Mouse (Mus musculus): Measurements from ENCODE around the gene Slco2a1. TPM values are rescaled to one million over a fixed set of nuclear protein-coding genes. Genes with fewer than 3 reads are reported as not detected.

The Slco2a1 gene
- polyA plus RNA-seq, 1 experiment from 2014 or later = 2.4 TPM

GRCm38 (mm10) chr9:103072926-103073515 lies 84.5 kb downstream of the Slco2a1 start:
- WGBS = 75% methylated on average over 11 of the region's 11 CpGs
- ATAC-seq (replicated peaks; ENCODE audit: low FRiP score) = no peak
- no peaks in the 10 kb centered on the region for H3K9me3 ChIP-seq (ENCODE audit: control insufficient read depth, low read length)

GRCm38 (mm10) chr9:103076836-103077531 lies 88.5 kb downstream of the Slco2a1 start:
- Histone ChIP-seq H3K9me3 (ENCODE audit: control insufficient read depth, low read length) (no peaks in the 10 kb centered on the region), H3K4me3 (ENCODE audit: low read depth, low read length) (no peak overlapping the region), H3K4me1 (replicated peaks; ENCODE audit: control insufficient read depth, insufficient read depth, low read length) (no peaks in the 10 kb centered on the region), H3K27me3 (replicated peaks; ENCODE audit: control insufficient read depth, insufficient read depth, low read length) (0 out of 2 replicates have a peak, but pooled peaks cover 2% of the 10 kb centered on the region), H3K27ac (ENCODE audit: low read depth, low read length) (no peak overlapping the region), H3K36me3 (ENCODE audit: control insufficient read depth, insufficient read depth, low read length) (no peaks in the 10 kb centered on the region), H3K9ac (ENCODE audit: low read depth, low read length) (no peak overlapping the region), H3K4me2 (no peak overlapping the region)
- ATAC-seq (replicated peaks; ENCODE audit: low FRiP score) = no peak
- no peak for DNase-seq (ENCODE audit: low spot score)
- 78% methylated on average over 21 of the region's 21 CpGs for WGBS

More at GRCm38 (mm10) chr9:103072926-103073515, 84.5 kb downstream of the Slco2a1 start:
- H3K27ac ChIP-seq (ENCODE audit: low read depth, low read length) = no peak overlapping the region
- DNase-seq (ENCODE audit: low spot score) = no peak
- H3K27me3 ChIP-seq (replicated peaks; ENCODE audit: control insufficient read depth, insufficient read depth, low read length) = no peaks in the 10 kb centered on the region
- H3K4me1 ChIP-seq (replicated peaks; ENCODE audit: control insufficient read depth, insufficient read depth, low read length) = no peaks in the 10 kb centered on the region
- H3K9ac ChIP-seq (ENCODE audit: low read depth, low read length) = no peak overlapping the region
- no peaks in the 10 kb centered on the region for H3K36me3 ChIP-seq (ENCODE audit: control insufficient read depth, insufficient read depth, low read length)
- H3K4me3 ChIP-seq (ENCODE audit: low read depth, low read length) = no peak overlapping the region
- H3K4me2 ChIP-seq = no peak overlapping the region

GRCm38 (mm10) chr9:103078194-103078691 lies 89.7 kb downstream of the Slco2a1 start:
- Histone ChIP-seq H3K9ac (ENCODE audit: low read depth, low read length) (no peak overlapping the region), H3K27me3 (replicated peaks; ENCODE audit: control insufficient read depth, insufficient read depth, low read length) (0 out of 2 replicates have a peak, but pooled peaks cover 2% of the 10 kb centered on the region), H3K4me1 (replicated peaks; ENCODE audit: control insufficient read depth, insufficient read depth, low read length) (no peaks in the 10 kb centered on the region), H3K4me2 (no peak overlapping the region), H3K36me3 (ENCODE audit: control insufficient read depth, insufficient read depth, low read length) (no peaks in the 10 kb centered on the region), H3K27ac (ENCODE audit: low read depth, low read length) (no peak overlapping the region), H3K9me3 (ENCODE audit: control insufficient read depth, low read length) (no peaks in the 10 kb centered on the region), H3K4me3 (ENCODE audit: low read depth, low read length) (no peak overlapping the region)
- ATAC-seq (replicated peaks; ENCODE audit: low FRiP score) = no peak
- 65% methylated on average over 6 of the region's 6 CpGs for WGBS
- DNase-seq (ENCODE audit: low spot score) = no peak

DNA sequence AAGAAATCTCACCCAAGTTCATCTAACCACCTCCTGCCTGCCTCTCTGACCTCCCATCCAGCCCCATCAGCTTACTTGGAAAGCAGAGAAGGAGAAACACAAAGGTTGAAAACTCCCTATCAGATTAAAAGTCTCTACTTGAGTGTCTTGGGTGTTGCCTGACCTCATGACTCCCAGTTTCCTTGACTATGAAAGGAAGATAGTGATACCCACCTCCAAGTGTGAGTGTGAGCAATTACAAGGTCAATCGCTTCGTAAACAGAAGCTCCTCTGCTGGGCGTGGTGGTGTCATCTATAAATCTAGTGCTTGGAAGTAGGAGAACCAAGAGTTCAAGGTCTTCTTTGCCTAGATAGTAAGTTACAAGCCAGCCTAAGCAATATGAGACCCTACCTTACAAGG lies 91.7 kb downstream of the Slco2a1 start:
- Histone ChIP-seq H3K36me3 (ENCODE audit: control insufficient read depth, insufficient read depth, low read length) (no peaks in the 10 kb centered on the region), H3K27ac (ENCODE audit: low read depth, low read length) (no peak overlapping the region), H3K4me2 (no peak overlapping the region), H3K4me3 (ENCODE audit: low read depth, low read length) (no peak overlapping the region), H3K27me3 (replicated peaks; ENCODE audit: control insufficient read depth, insufficient read depth, low read length) (0 out of 2 replicates have a peak, but pooled peaks cover 2% of the 10 kb centered on the region), H3K9ac (ENCODE audit: low read depth, low read length) (no peak overlapping the region), H3K9me3 (ENCODE audit: control insufficient read depth, low read length) (no peaks in the 10 kb centered on the region), H3K4me1 (replicated peaks; ENCODE audit: control insufficient read depth, insufficient read depth, low read length) (no peaks in the 10 kb centered on the region)
- DNase-seq (ENCODE audit: low spot score) (no peak), ATAC-seq (replicated peaks; ENCODE audit: low FRiP score) (no peak)
- WGBS = 91% methylated on average over 3 of the region's 3 CpGs

DNA sequence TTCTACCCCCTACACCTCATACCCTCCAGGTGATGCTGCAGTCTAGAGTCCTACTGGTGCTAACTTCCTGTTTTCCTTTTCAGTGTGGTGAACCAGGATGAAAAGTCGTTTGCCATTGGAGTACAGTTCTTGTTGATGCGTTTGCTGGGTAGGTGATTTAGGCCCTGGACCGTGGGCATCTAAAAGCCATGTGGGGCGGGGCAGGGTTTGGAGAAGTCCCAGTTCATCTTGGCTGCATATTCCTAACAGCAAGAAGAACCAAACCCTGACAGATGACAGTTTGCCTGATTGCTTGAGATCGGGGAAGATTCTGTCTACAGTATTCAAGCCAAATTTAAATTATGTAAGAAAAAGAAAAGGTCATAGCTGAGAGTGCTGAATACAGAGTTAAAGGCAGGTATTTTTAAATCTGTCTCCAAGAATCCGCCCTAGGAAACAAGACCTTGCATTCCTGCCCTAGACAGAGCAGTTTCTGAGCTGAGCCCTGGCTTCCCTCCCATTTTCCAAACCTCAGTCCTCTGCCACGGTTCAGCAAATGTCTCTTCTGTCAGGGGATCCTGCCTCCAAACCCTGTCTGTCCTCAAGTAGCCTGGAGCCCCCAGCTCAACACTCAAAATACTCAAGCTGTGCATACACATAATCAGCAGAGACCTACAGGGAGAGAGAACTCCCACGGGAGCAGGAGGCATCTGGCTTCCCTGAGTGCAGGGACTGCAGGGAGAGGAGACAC lies 93.9 kb downstream of the Slco2a1 start:
- H3K4me2 ChIP-seq = no peak overlapping the region
- H3K9me3 ChIP-seq (ENCODE audit: control insufficient read depth, low read length) = no peaks in the 10 kb centered on the region
- ATAC-seq (replicated peaks; ENCODE audit: low FRiP score) (no peak), DNase-seq (ENCODE audit: low spot score) (no peak)
- 66% methylated on average over 8 of the region's 8 CpGs for WGBS
- no peaks in the 10 kb centered on the region for H3K36me3 ChIP-seq (ENCODE audit: control insufficient read depth, insufficient read depth, low read length)
- H3K9ac ChIP-seq (ENCODE audit: low read depth, low read length) = no peak overlapping the region
- H3K27ac ChIP-seq (ENCODE audit: low read depth, low read length) = no peak overlapping the region
- 0 out of 2 replicates have a peak, but pooled peaks cover 2% of the 10 kb centered on the region for H3K27me3 ChIP-seq (replicated peaks; ENCODE audit: control insufficient read depth, insufficient read depth, low read length)
- no peaks in the 10 kb centered on the region for H3K4me1 ChIP-seq (replicated peaks; ENCODE audit: control insufficient read depth, insufficient read depth, low read length)
- H3K4me3 ChIP-seq (ENCODE audit: low read depth, low read length) = no peak overlapping the region

DNA sequence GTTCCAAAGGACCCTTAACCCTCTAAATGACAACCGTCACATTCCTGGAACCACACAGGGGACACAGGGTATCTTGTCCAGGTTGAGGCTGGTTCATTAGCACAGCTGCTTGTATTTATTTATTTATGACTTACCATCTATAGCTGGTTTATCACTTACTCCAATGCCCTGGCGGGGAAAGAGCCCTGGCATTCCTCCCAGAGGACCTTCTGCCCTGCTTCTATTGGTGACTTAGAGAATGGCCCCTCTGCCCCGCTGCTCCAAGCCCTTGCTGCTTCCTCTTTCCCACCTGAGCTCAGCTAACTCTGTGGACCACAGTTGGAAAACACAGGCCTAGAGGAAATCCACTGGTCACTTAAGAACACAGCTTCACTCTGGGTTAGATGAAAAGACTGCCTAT lies 94.9 kb downstream of the Slco2a1 start:
- Histone ChIP-seq H3K9ac (ENCODE audit: low read depth, low read length) (no peak overlapping the region), H3K9me3 (ENCODE audit: control insufficient read depth, low read length) (no peaks in the 10 kb centered on the region), H3K27me3 (replicated peaks; ENCODE audit: control insufficient read depth, insufficient read depth, low read length) (0 out of 2 replicates have a peak, but pooled peaks cover 2% of the 10 kb centered on the region), H3K36me3 (ENCODE audit: control insufficient read depth, insufficient read depth, low read length) (no peaks in the 10 kb centered on the region), H3K4me3 (ENCODE audit: low read depth, low read length) (no peak overlapping the region), H3K4me1 (replicated peaks; ENCODE audit: control insufficient read depth, insufficient read depth, low read length) (no peaks in the 10 kb centered on the region), H3K27ac (ENCODE audit: low read depth, low read length) (no peak overlapping the region), H3K4me2 (no peak overlapping the region)
- ATAC-seq (replicated peaks; ENCODE audit: low FRiP score) (no peak), DNase-seq (ENCODE audit: low spot score) (no peak)
- 64% methylated on average over 3 of the region's 3 CpGs for WGBS

DNA sequence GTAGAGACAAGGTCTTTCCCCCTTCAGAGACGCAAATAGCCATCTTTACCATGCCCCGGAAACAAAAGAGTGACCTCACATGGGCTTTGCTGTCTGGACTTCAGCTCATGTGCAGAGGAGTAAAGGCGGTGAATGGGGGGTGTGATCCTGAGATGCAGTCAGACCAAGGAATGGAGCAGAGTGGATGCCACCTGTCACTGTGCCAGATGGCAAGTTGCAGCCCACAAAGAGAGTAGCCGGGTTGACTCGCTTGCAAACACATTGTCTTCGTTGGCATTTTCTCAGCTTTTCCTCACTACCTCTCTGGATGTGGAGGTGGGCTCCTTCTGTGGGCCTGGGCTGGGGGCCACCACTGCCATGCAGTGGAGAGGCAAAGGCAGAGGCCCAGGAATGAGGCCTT lies 98.2 kb downstream of the Slco2a1 start:
- WGBS = 97% methylated on average over 6 of the region's 6 CpGs
- Histone ChIP-seq H3K4me2 (no peak overlapping the region), H3K27ac (ENCODE audit: low read depth, low read length) (no peak overlapping the region), H3K9ac (ENCODE audit: low read depth, low read length) (no peak overlapping the region), H3K27me3 (replicated peaks; ENCODE audit: control insufficient read depth, insufficient read depth, low read length) (no peaks in the 10 kb centered on the region), H3K4me3 (ENCODE audit: low read depth, low read length) (no peak overlapping the region), H3K9me3 (ENCODE audit: control insufficient read depth, low read length) (no peaks in the 10 kb centered on the region), H3K4me1 (replicated peaks; ENCODE audit: control insufficient read depth, insufficient read depth, low read length) (peaks cover 10% of the 10 kb centered on the region), H3K36me3 (ENCODE audit: control insufficient read depth, insufficient read depth, low read length) (no peaks in the 10 kb centered on the region)
- DNase-seq (ENCODE audit: low spot score) = no peak
- ATAC-seq (replicated peaks; ENCODE audit: low FRiP score) = no peak

DNA sequence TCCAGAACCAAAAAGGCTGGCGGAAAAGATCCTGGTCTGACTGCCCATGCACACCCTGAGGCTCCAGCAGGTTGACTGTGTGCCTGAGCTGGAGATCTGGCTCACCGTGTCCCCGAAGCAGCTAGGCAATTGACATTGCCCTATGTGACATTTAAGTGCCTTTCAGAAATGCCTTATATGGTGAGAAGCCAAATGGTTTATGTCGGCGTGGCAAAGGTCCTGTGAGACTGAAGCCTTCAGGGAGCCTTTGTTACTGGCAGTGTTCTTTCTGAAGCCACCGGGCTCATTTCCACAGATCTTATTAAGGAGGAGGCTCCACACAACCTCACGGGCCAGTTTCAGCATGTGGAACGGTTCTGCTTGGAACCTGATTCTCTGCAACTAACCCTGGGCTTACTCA lies 98.8 kb downstream of the Slco2a1 start:
- no peak for ATAC-seq (replicated peaks; ENCODE audit: low FRiP score)
- 72% methylated on average over 8 of the region's 8 CpGs for WGBS

More for the DNA sequence above, 98.8 kb downstream of the Slco2a1 start:
- Histone ChIP-seq H3K9me3 (ENCODE audit: control insufficient read depth, low read length) (no peaks in the 10 kb centered on the region), H3K36me3 (ENCODE audit: control insufficient read depth, insufficient read depth, low read length) (no peaks in the 10 kb centered on the region), H3K27me3 (replicated peaks; ENCODE audit: control insufficient read depth, insufficient read depth, low read length) (no peaks in the 10 kb centered on the region), H3K27ac (ENCODE audit: low read depth, low read length) (no peak overlapping the region), H3K4me2 (no peak overlapping the region), H3K9ac (ENCODE audit: low read depth, low read length) (no peak overlapping the region), H3K4me1 (replicated peaks; ENCODE audit: control insufficient read depth, insufficient read depth, low read length) (peaks cover 10% of the 10 kb centered on the region), H3K4me3 (ENCODE audit: low read depth, low read length) (no peak overlapping the region)
- no peak for DNase-seq (ENCODE audit: low spot score)

Data from liver, embryonic 11.5 days (tissue).